Mouse (Mus musculus) E14TG2a.4 (cell line): ENCODE results near the gene Slc30a5.

Source experiments
- CTCF ChIP-seq: conservative IDR thresholded peaks from 2 replicates; pipeline ENCODE4 v1.5.1; 2014; ENCODE audit warnings: low read length
- NANOG ChIP-seq: IDR thresholded peaks from 2 replicates; pipeline ENCODE4 v1.6.1; 2014; ENCODE audit warnings: borderline replicate concordance, low read length, mixed read lengths
- POU5F1 ChIP-seq: IDR thresholded peaks from 2 replicates; pipeline ENCODE4 v1.6.1; 2014; ENCODE audit warnings: low read length, borderline replicate concordance

- TF ChIP-seq CTCF, result no peak
- TF ChIP-seq NANOG, result no peak
- no peak for TF ChIP-seq POU5F1
These were observed 1.0 kb downstream of the Slc30a5 start for GRCm38 (mm10) chr13:100832188-100832587.
